Mouse (Mus musculus) layer of hippocampus, postnatal 10 days (tissue): ENCODE results near the gene Fhl2. TPM values are rescaled to one million over a fixed set of nuclear protein-coding genes. Genes with fewer than 3 reads are reported as not detected.
A peak's percentile ranks its signal among the peaks of the same experiment; 100 is the strongest.

Experiments used
- DNase-seq, 2 experiments: peaks; one replicate each; pipeline ENCODE4 v3.0.0; 2021; ENCODE audit warnings: low spot score in 2 of 2
- long read RNA-seq: library from polyadenylated mRNA; stranded (forward); transcript quantifications from one replicate; pipeline ENCODE4 v2.0.0, GENCODE M21; 2023
- total RNA-seq, 2 experiments: library from RNA; stranded (reverse); gene quantifications; 2 replicates each; pipeline ENCODE4 v1.2.3; 2021

Gene Fhl2
- total RNA-seq, result 10 to 100 TPM; 35.8 to 39.3 TPM
- long read RNA-seq, transcript Fhl2-201 (6 exons, 1,563 nt), result major isoform, 32 of 35 reads
- long read RNA-seq, partial matches to known transcripts, result 2 of 35 reads
- long read RNA-seq, other reads (novel, unspliced or antisense), result 1 of 35 reads

DNA sequence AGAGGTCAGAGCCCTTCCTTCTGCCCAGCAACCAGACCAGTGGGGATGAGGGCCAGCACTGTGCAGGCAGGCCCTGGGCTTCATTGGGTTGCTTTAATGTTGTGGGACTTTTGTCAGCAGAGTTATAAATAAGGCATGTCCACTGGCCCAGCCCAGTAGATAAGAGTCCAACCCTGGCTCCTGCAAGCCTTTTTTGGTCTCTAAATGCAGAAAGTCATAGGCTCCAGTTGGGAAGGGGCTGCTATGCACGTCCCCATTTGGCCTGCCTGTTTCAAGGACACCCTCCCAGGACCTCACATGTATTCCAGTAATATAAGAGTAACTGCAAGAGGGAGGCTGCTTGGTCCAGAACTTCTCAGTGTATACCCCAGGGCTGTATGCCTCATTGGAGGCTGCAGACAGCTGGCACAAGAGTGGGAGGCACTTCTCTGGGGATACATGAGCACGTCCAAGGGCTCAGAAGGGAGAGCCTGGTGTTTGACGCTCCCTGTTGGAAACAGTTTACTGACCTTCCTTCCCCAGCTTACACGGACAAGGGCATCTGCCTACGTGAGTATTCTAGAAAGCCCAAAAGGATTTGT lies at the start of gene Fhl2:
Fhl2 (minus strand) TSS at position 324 of the 581 bp plus-strand sequence.
- DNase-seq, result no peak

GRCm38 (mm10) chr1:43245014-43245413 lies 48.2 kb upstream of the Fhl2 start:
- no peak for DNase-seq

DNA sequence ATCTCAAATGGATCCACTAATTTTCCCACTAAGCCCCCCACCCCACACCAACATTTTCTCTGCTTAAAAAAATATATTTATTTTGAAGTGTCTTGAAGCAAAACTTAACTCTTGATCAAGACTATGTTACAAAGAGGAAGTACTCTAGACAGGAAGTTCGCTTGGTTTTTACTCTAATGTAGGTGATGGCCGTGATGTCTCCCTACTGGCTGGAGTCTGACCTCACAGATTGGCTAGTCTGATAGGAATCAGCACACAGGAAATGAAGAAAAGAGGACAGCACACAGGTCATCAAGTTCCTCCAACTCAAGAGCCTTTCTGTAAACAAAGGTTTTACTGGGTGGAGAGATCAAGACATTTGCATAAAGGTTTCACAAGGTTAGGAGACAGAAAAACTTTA lies 44.4 kb upstream of the Fhl2 start:
- DNase-seq, result no peak

DNA sequence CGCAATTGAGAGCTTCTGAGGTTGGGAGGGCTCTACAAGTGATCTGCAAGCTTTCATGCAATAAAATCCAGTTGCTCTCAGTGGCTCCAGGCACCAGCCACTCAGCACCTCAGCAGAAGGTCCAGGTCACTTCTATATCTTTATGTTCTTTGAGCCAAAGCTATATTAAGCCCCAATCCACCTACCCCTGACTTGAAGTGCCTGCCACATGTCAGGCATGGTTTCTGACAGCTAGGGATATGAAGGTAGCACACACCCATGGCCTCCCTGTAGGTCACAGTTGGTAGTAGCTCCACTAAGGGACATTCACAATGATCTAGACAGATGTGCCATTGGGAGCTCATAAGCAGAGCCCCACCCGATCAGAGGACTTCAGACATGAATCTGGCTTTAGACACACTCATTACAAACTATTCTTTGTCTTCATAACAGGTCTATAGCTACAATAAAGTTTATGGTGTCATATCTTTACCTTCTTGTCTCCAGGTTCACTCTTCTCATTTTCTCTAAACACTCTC lies 43.1 kb upstream of the Fhl2 start:
- no peak for DNase-seq

DNA sequence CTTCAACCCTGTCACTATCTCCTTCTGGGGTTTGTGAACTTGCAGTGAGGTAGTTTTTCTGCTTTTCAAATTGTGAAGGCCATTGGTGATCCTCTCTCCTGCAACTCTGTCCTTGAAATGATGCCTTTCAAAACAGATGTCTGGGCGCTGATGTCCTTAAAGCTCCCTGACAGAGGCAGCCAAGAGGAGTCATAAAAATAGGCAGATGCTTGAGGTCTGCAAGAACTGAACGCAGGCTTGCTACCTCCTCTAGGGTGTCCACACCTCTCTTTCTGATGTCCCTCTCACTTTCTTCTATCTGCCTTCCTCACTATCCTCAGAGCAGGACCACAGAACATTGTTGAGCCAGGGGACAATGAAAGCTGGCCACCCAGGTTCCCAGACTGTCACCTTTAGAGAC lies 41.7 kb upstream of the Fhl2 start:
- DNase-seq, result no peak

GRCm38 (mm10) chr1:43237360-43238235 lies 40.8 kb upstream of the Fhl2 start:
- DNase-seq, result no peak

GRCm38 (mm10) chr1:43225531-43226151 lies 28.9 kb upstream of the Fhl2 start:
- no peak for DNase-seq

DNA sequence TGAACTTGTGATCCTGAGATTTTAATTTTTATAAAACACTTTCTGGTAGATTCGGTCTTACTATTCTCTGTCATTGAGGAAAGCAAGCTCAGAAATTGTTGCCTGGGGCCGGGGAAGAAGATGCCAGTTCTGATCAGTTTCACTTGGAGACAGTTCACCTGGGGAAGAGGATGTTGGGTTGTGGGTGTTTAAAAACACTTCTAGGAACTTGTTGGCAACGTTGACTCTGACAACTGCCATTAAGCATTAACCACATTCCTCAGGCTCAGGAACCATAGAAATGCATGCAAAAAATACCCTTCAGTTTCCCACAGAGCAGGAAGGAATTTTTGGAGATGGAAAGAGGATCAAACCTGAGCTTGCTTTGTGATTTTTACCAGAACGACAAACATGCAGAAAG lies 28.2 kb upstream of the Fhl2 start:
- no peak for DNase-seq

DNA sequence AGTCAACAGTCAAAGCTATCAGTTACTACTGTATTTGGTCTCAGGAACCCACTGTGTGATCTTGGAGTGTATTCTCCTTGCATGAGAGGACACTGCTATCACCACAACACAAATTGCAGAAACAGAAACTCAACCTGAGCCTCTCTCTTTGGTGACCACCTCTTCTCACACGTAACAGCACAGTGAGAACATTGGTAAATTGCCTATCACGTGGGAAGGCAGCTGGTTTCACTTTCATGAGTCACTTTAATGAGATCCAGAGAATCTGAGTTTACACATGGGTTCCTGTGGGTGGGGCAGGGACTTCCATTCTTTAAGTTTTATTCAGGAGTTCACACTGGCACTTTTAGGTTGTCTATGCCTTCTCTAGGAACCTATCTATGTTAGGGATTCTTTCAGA lies 27.4 kb upstream of the Fhl2 start:
- DNase-seq, result no peak

DNA sequence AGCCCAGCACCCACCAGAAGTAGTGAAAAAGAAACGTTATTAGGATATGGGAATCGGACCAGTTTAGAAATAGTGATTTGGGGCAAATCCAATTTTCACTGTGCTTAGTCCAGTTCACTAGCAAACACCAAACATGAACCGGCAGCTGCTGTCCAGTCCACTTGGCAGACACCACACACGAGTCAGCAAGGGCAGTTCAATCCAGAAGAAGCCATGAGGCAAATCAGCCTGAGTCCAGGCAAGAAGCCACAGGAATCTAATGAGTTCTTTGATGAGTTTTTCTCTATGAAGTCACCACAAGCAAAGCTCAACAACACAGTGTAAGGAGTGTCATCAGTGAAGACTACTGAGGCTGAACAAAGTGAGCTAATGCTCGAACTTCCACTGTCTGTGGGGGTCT lies 26.3 kb upstream of the Fhl2 start:
- DNase-seq, result no peak

GRCm38 (mm10) chr1:43218016-43218680 lies 21.4 kb upstream of the Fhl2 start:
- no peak for DNase-seq

DNA sequence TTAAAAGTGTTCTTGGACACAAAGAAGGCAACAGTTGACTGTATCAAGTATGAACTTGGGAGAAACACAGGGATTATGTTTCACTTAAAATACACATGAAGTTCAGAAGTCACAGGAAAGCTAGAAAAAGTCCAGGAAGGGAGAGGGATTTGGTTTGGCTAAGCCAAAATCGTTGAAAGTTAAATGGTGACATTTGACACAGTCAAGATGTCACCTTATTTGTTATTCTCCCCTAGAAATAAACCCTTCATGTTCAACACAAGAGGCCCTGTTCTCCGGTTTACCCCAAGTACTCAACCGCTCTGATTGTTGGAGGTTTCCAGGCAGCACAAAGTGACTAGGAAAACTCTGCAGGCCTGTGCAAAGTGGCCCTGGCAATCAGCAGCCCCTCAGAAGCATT lies 18.8 kb upstream of the Fhl2 start:
- DNase-seq, result no peak

DNA sequence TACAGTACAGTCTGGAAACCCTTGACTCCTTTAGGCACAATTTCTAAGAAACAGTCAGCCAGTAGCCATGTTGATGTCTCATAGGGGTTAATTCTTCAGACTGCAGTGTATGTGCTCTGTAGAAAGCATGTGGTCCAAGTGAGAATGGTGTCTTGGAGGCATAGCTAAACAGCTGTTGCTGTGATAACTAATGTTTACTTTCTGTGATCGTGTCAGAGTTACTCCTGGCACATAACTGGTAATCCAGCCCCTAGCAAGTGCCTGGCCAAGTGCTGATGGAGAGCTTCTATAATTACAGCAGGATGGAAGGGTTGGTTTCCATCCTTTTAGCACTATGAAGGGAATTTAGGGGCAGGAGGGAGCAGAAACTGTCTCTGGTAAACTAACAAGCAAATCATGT lies 14.5 kb upstream of the Fhl2 start:
- no peak for DNase-seq

DNA sequence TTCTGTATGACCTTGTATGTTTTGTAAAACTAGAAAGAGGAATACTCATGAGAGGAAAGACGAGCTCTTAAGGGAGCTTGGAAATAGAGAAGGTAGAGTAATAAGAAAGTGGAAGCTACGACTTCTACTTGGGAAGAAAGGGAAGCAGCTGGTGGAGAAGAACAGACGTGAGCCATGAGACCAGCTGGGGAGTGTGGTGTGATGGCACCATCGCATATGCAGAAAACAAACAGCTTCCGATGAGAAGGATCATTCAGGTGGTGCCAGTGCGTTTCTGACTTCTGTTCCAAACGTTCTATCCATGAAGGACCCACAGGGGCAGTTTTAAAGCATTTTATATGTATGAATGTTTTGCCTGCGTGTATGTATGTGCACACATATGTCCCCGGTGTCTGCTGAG lies 13.5 kb upstream of the Fhl2 start:
- peak; percentile 16 to 20 for DNase-seq

- no peak for DNase-seq
These were observed 10.4 kb upstream of the Fhl2 start for GRCm38 (mm10) chr1:43207147-43207546.

DNA sequence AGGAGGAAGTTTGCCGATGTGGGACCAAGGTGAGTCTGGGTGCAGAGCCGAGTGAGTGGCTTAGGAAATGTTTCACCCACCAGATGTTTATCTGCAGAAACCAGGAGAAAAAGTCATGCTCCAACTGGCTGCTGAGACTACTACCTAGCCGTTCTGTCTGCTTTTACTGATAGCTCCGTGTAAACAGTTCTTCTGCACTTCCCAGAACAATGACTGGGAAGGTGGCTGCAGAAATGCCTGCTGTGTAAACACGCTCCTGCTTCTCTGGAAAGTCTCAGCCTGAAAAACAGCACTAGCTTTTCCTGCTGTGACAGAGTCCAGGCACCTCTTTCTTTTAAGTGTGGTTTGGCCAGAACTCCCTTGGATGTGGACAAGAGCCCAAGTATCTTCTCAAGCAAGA lies 6.5 kb upstream of the Fhl2 start:
- DNase-seq, result no peak

DNA sequence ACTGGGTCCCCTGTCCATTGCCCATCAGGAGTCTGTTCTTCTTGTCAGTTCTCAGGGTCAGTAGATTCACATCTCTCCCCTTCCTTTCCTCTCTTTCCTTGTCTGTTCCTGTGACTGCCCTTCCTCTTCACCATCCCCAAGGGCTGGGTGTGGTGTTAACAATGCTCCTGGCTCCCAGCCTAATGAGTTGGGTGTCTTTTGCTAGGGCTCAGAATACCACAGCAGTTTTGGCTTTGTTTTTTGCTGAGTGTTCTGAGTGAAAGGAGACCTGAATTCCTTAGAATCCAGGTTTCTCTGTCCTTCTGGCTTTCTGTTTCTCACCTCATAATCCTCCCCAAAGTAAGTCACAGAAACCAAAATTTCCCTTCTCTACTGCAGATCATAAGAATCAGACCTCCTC lies 5.4 kb upstream of the Fhl2 start:
- no peak for DNase-seq

DNA sequence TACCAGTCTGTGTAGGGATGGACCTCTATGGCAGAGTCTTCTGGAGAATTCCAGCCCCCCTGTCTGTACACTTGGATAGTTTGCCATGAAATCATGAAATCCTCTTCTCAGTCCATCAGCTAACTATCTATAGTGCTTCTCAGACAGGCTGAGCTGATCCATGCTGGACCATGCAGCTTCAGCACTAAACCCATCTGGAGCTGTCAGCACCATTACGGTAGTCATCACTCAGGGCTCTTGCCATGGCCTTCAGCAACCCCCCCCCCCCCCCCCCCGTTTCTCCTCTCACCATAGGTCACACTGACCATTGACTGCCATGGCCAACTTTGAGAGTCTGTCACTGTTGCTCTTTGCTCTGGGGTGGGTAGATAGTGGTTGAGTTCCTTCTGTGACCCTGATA lies 5.0 kb upstream of the Fhl2 start:
- DNase-seq, result no peak

DNA sequence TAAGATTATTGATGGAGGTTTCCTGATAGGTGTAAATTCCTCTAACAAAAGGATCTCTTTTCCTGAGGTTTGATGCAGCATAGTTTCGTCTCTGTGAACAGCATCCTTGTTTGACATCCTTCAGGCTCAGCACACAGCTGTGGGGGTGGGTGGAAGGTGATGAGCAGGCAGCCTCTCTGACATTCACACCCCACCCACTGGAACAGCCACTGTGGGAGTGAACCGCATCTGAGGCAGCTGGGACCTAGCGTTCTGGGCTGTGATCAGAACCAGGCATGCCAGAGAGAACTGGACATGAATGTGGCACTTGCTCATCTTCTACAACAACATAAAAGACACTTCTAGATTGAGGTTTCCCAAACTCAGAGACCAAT lies 3.1 kb upstream of the Fhl2 start:
- no peak for DNase-seq

GRCm38 (mm10) chr1:43199210-43199866 lies 2.6 kb upstream of the Fhl2 start:
- no peak for DNase-seq

DNA sequence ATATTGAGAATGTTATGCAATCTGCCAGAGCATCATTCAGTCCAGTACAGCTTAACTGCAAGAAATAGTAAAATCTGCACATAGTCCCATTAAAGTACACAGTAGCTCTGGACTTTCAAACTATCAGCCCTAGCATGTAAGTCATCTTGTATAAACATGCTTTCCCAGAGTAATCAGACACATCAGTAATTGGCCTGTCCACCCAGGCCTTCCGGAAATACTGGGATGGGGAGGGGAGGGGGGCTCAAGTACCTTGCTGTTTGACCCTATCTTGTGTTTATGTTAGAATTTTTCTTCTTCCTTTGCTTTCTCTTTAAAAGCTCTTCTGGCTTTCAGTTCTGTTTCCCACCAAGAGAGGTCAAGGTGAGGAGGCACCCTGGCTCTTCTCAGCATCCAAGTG lies 725 bp downstream of the Fhl2 start:
- no peak for DNase-seq
